Mouse (Mus musculus): ENCODE measurements around the gene Acsbg2. TPM values are rescaled to one million over a fixed set of nuclear protein-coding genes. Genes with fewer than 3 reads are reported as not detected.

The Acsbg2 gene
- total RNA-seq, 2 experiments from 2014 or later = 0.12 TPM; not detected in 1

- no peak for DNase-seq
Observed at GRCm38 (mm10) chr17:56822380-56822779, 51.9 kb downstream of the Acsbg2 start.

DNA sequence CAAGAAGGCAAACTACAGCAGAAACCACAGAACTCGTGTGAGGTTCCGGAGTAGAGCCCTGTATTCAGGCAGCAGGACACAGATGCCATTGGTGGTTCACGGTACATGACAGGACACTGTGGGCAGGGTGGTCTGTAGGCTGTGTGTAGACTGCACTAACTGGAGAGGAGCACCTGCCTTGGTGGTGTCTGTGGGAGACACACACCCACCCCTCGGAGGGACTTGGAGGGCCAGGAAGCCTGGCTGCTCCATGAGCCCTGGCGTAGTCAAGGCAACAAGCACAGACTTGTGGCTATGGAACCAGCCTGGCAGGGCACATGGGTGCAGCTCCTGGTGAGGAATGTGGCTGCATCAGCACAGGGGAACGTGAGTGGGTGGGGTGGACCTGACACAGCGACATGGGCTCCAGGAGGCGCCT is 54.5 kb downstream of the Acsbg2 start:
- no peak for DNase-seq

- DNase-seq = no peak
Observed at GRCm38 (mm10) chr17:56819032-56819545, 55.2 kb downstream of the Acsbg2 start.

DNA sequence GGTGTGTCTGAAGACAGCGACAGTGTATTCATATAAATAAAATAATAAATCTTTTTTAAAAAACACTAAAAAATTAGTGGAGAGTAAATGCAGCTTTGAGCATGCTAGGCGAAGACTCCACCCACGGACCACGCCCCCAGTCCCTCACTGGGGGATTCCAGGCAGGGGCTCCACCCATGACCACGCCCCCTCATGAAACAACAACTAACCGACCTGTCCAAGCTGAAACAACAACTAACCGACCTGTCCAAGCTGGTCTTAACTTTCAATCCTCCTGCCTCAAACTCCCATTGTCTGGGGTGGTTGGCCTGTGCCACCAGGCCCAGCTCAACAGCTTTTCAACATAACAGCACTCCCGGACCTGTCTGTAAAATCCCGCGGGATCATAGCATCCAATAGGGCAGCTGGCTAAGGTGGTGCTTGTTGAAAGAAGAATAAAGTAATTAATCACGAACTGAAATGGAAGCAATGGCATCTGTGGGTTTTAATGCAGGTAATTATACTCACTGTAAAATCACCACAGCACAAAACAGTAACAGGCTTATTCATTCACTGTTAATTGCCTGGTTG is 56.1 kb downstream of the Acsbg2 start:
- DNase-seq = no peak

DNA sequence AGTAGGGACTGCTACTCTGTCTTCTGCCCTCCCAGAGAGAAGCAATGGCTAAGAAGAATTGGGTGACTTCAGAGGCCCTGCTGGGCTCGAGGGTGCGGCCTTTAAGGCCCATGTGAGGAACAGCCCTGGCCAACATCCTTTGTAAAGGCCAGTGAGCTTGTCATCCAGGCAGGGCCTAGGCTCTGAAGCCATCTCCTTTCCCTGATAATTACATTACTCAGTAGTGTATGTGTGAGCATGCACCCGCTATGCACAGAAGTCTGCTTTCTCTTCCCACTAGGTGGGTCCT is 59.2 kb downstream of the Acsbg2 start:
- no peak for DNase-seq

DNA sequence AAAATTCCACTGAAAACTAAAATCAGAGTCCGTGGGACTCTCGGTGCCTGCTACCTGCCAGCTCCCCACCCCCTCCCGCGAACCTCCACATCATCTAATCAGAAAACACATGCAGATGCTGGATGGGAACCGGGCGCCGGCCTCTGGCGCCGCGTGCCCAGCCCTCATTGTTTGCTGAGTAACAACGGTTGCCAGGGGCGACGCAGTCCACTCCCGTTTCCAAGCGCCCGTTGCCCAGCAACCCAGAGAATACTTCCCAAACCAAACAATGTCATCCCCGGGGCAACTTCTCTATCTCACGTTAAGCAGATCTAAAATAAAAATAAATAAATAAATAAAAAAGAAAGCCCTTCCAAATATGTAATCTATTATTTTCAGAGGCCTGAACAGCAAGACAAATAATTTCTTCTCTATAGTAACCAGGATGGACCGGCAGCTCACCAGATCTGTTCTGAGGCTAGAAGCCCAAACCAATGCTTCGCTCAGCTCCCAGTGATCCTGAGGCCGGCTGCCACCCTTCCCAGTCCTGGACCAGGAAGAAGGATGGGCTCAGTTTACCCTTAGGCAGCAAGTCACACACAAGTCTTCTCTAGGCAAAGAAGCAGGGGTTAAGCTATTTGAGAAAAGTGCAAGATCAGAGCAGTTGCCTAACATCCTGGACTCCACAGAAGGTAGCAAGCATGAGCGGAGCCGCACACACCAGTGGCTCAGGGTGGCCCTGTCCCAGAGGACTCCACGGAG is 59.8 kb downstream of the Acsbg2 start:
- peak; percentile 82 for DNase-seq

DNA sequence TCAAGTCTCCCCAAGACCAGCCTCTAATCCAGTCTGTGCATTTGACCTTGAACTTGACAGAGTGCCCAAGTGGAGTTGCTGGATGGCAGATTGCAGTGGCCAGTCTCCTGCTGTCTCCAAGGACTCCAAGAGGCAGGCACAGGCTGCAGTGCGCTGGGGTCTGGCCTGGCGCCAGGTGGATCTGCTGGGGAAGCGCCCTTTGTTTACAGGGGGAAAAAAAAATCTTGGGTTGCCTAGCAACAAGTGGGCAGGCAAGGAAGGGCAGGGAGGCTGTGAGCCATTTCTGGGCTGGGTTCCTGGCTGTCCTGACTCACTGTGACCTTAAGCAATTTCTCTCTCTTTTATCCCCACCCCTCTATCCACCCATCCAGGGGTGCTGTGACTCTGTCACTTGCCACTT is 64.0 kb downstream of the Acsbg2 start:
- DNase-seq = peak; percentile 97

DNA sequence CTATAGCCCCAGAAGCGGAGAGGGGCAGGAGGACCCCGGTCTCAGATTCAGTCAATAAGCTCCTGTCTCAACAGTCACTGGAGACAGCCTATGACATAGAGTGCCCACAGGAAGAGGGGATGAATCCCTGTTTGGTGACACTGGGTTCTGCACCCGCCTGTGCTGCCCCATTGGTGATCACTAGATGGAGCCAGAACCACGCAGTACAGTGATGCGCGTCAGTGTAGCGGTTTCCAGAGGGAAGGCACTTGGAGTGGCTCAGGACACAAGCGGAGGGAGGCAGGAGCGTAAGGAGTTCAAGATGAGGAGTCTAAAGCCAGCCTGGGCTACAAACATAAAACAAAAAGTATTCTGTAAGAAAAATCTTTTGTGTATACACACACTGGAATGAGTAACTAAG is 65.7 kb downstream of the Acsbg2 start:
- DNase-seq = peak; percentile 88

- DNase-seq = peak; percentile 54
Observed at GRCm38 (mm10) chr17:56805784-56806183, 68.5 kb downstream of the Acsbg2 start.

DNA sequence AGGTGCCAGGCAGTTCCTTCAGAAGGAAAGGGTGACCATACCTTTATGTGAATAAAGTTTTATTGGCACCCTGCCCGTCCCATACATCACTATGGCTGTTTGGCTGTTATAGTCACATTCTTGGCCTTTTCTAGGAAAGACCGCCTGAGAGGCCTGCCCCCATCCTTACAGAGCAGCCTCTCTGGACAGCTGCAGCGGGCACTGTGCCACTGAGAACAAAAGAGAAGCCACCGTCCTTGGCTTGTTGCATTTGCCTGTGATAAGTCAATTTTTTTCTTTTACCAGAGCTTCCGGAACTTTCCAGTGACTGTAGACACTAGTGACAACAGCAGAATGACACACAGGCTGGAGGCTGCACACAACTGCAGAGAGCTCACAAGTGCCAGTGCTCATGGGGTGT is 69.3 kb downstream of the Acsbg2 start:
- DNase-seq = peak; percentile 79

DNA sequence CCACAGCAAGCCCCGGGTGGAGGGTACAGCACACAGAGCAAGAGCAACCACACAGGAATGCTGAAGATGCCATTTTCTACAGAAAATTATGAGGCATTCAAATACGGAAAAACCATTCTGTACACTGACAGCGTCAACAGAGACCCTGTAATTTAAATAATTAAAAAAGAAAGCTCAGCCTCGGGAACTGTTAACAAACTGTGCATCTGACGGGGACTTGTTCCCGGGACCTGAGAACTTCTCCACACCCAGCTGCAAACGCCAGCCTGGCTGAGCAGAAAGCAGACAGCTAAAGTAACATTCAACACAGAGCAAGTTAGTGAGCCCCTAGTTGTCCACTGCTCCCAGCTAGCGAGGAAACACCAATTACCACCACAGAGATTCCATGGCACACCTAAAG is 72.2 kb downstream of the Acsbg2 start:
- DNase-seq = no peak

- DNase-seq = no peak
Observed at GRCm38 (mm10) chr17:56799276-56799675, 75.0 kb downstream of the Acsbg2 start.

DNA sequence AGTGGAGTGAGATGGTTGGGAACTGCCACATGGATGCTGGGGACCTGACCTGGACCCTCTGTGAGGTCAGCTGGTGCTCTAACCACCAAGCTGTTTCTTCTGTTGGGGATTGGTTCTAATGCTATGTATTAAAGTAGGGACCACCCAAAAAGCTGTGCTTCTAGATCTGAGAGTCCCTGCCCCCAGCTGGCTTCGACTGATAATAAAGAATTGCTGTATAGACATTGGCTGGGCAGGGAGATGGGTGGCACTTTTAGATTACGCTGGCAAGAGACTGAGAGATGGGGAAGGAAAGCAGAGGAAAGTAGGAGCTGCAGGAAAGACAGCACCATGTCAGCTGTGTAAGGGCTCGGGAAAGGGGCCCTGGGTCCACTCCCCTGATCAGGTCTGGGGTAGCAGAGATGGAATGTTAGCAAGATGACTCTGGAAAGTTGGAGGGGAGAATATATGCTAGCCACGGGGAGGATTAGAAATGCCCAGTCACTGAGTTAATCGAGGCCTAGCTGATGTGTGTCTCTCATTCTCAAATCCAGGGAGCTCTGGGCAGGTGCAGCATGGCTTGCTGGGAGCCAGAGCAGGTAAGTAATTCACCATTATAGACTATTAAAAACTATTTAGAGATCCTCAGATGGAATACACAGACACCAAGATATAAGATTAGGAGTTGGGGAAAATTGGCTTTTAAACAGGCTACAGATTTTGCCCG is 80.5 kb downstream of the Acsbg2 start:
- no peak for DNase-seq

Other genes starting within 250 kb of the Acsbg2 start
- 100 to 1,000 TPM; 229 to 256 TPM for gene Lonp1, start 247.6 kb downstream of the Acsbg2 start, total RNA-seq (2021)
- gene Catsperd, start 246.3 kb downstream of the Acsbg2 start, total RNA-seq (2021) = 1 to 10 TPM in 1 of 2 experiments, under 1 TPM in 1; 0.66 to 1.1 TPM
- 10 to 100 TPM; 56.6 to 62.0 TPM for gene Ranbp3, start 201.2 kb downstream of the Acsbg2 start, total RNA-seq (2021)
- gene Ndufa11, start 156.7 kb downstream of the Acsbg2 start, total RNA-seq (2021) = 100 to 1,000 TPM; 432 to 465 TPM
- 10 to 100 TPM; 16.8 to 24.2 TPM for gene Vmac, start 156.4 kb downstream of the Acsbg2 start, total RNA-seq (2021)
- 1 to 10 TPM; 5.9 to 6.3 TPM for gene Nrtn, start 116.9 kb downstream of the Acsbg2 start, total RNA-seq (2021)
- 10 to 100 TPM; 27.6 to 34.5 TPM for gene Dus3l, start 109.7 kb downstream of the Acsbg2 start, total RNA-seq (2021)
- gene Prr22, start 104.2 kb downstream of the Acsbg2 start, total RNA-seq (2021) = under 1 TPM; 0.27 to 0.42 TPM
- 1 to 10 TPM; 5.5 to 5.7 TPM for gene Rfx2, start 43.4 kb downstream of the Acsbg2 start, total RNA-seq (2021)
- 1 to 10 TPM; 1.2 to 2.6 TPM for gene 1700061G19Rik, start 1.0 kb upstream of the Acsbg2 start, total RNA-seq (2021)
- 10 to 100 TPM; 27.9 to 33.6 TPM for gene Mllt1, start 61.0 kb upstream of the Acsbg2 start, total RNA-seq (2021)
- not detected for gene Acer1, start 107.7 kb upstream of the Acsbg2 start, total RNA-seq (2021)
- gene Clpp, start 115.9 kb upstream of the Acsbg2 start, total RNA-seq (2021) = 10 to 100 TPM; 95.9 TPM
- gene Alkbh7, start 122.9 kb upstream of the Acsbg2 start, total RNA-seq (2021) = 10 to 100 TPM; 63.6 to 68.9 TPM
- under 1 TPM; 0.87 to 0.97 TPM for gene Pspn, start 125.6 kb upstream of the Acsbg2 start, total RNA-seq (2021)
- gene Gtf2f1, start 136.8 kb upstream of the Acsbg2 start, total RNA-seq (2021) = 10 to 100 TPM; 43.0 to 44.8 TPM
- gene Gm17949, start 137.0 kb upstream of the Acsbg2 start, total RNA-seq (2021) = under 1 TPM; 0.21 to 0.33 TPM
- 10 to 100 TPM; 90.4 to 99.1 TPM for gene Khsrp, start 157.1 kb upstream of the Acsbg2 start, total RNA-seq (2021)
- not detected for gene Slc25a41, start 167.2 kb upstream of the Acsbg2 start, total RNA-seq (2021)
- gene Crb3, start 184.7 kb upstream of the Acsbg2 start, total RNA-seq (2021) = 1 to 10 TPM; 2.0 to 3.9 TPM
- 100 to 1,000 TPM; 119 to 122 TPM for gene Slc25a23, start 185.4 kb upstream of the Acsbg2 start, total RNA-seq (2021)
- gene Dennd1c, start 204.1 kb upstream of the Acsbg2 start, total RNA-seq (2021) = 1 to 10 TPM; 3.4 TPM
- gene Tubb4a, start 213.3 kb upstream of the Acsbg2 start, total RNA-seq (2021) = 10 to 100 TPM; 10.9 to 20.6 TPM
- gene Tnfsf9, start 230.9 kb upstream of the Acsbg2 start, total RNA-seq (2021) = under 1 TPM; 0.30 to 0.48 TPM